Mouse (Mus musculus) embryonic facial prominence, embryonic 13.5 days (tissue): ENCODE data around the gene Serpinb1a. TPM values are rescaled to one million over a fixed set of nuclear protein-coding genes. Genes with fewer than 3 reads are reported as not detected.
"Not testable (repeated sequence)": the region's sequence is repeated elsewhere in the genome, so short reads cannot be mapped to it uniquely, and the experiment has no call there.

Experiments
- ATAC-seq: fragments of 200-750 bp; cut with Nextera tagmentation; 2 replicates; pipeline ENCODE4 v1.8.0; 2017; ENCODE audit warnings: low read depth; ENCODE audit not compliant: insufficient number of reproducible peaks, insufficient read depth, low FRiP score, low TSS enrichment
- H3K27ac ChIP-seq: fragments of 300-500 bp; sonication (generic); 2 replicates; pipeline ENCODE4 v1.5.1; 2015; ENCODE audit warnings: moderate library complexity, mild to moderate bottlenecking, inconsistent platforms
- H3K27me3 ChIP-seq: fragments of 300-500 bp; sonication (generic); 2 replicates; pipeline ENCODE4 v1.6.1; 2015; ENCODE audit warnings: mild to moderate bottlenecking, inconsistent platforms
- H3K36me3 ChIP-seq: fragments of 300-500 bp; sonication (generic); 2 replicates; pipeline ENCODE4 v1.6.1; 2015; ENCODE audit warnings: mild to moderate bottlenecking, inconsistent platforms
- H3K4me1 ChIP-seq: fragments of 300-500 bp; sonication (generic); 2 replicates; pipeline ENCODE4 v1.6.1; 2015; ENCODE audit warnings: inconsistent platforms
- H3K4me2 ChIP-seq: fragments of 300-500 bp; sonication (generic); 2 replicates; pipeline ENCODE4 v1.6.1; 2015; ENCODE audit warnings: moderate library complexity, mild to moderate bottlenecking, inconsistent platforms
- H3K4me3 ChIP-seq: fragments of 300-500 bp; sonication (generic); 2 replicates; pipeline ENCODE4 v1.5.1; 2015; ENCODE audit warnings: mild to moderate bottlenecking, inconsistent platforms
- H3K9ac ChIP-seq: fragments of 300-500 bp; sonication (generic); 2 replicates; pipeline ENCODE4 v1.6.1; 2015; ENCODE audit warnings: mild to moderate bottlenecking, inconsistent platforms
- H3K9me3 ChIP-seq: fragments of 300-500 bp; sonication (generic); 2 replicates; pipeline ENCODE4 v1.6.1; 2016; ENCODE audit warnings: inconsistent platforms
- WGBS: fragments of 180-500 bp; shearing (Covaris S2); methylation state at CpG from one replicate; pipeline ENCODE4 v1.1.7; 2015; ENCODE audit warnings: mixed read lengths; 5-methylcytosine and 5-hydroxymethylcytosine counted together
- polyA plus RNA-seq: library from polyadenylated mRNA; unstranded; fragments of >200 nt; fragmentation: Nextera tagmentation; extraction: Ambion mirVana; gene quantifications from 2 replicates; pipeline ENCODE4 v1.2.1, GENCODE M21; 2015

Serpinb1a gene
- polyA plus RNA-seq, 1 experiment from 2014 or later: 3.8 TPM

- not testable (repeated sequence) for H3K4me3 ChIP-seq, ATAC-seq, H3K4me1 ChIP-seq, H3K4me2 ChIP-seq, H3K27ac ChIP-seq, H3K9me3 ChIP-seq, H3K27me3 ChIP-seq, H3K36me3 ChIP-seq, H3K9ac ChIP-seq
- 64% methylated on average over 3 of the region's 3 CpGs for whole genome bisulfite sequencing
Measured at GRCm38 (mm10) chr13:32864529-32864928, 13.5 kb upstream of the Serpinb1a start.

- Histone ChIP-seq H3K36me3 (no peaks in the 10 kb centered on the region), H3K27ac (no peak overlapping the region), H3K4me3 (no peak overlapping the region), H3K4me2 (no peak overlapping the region), H3K9ac (no peak overlapping the region), H3K9me3 (no peaks in the 10 kb centered on the region), H3K27me3 (0 out of 2 replicates have a peak, but pooled peaks cover 4% of the 10 kb centered on the region), H3K4me1 (no peaks in the 10 kb centered on the region; the same call in 1 of the 2 replicates)
- no peak for ATAC-seq
Measured at GRCm38 (mm10) chr13:32863456-32863855, 12.5 kb upstream of the Serpinb1a start.

GRCm38 (mm10) chr13:32860821-32861220 is 9.8 kb upstream of the Serpinb1a start:
- Histone ChIP-seq H3K27me3 (0 out of 2 replicates have a peak, but pooled peaks cover 4% of the 10 kb centered on the region), H3K4me2 (no peak overlapping the region), H3K27ac (no peak overlapping the region), H3K36me3 (no peaks in the 10 kb centered on the region), H3K4me1 (no peaks in the 10 kb centered on the region; the same call in 1 of the 2 replicates), H3K9me3 (no peaks in the 10 kb centered on the region), H3K9ac (no peak overlapping the region), H3K4me3 (no peak overlapping the region)
- WGBS: 77% methylated on average over 3 of the region's 3 CpGs
- ATAC-seq: no peak

- Histone ChIP-seq H3K27ac (no peak overlapping the region), H3K36me3 (no peaks in the 10 kb centered on the region), H3K9me3 (no peaks in the 10 kb centered on the region), H3K4me2 (no peak overlapping the region), H3K9ac (no peak overlapping the region), H3K4me1 (peaks cover 6% of the 10 kb centered on the region), H3K27me3 (no peaks in the 10 kb centered on the region), H3K4me3 (no peak overlapping the region)
- 55% methylated on average over 2 of the region's 2 CpGs for WGBS
- ATAC-seq: no peak
Measured at GRCm38 (mm10) chr13:32853073-32853472, 2.1 kb upstream of the Serpinb1a start.

- H3K36me3 ChIP-seq: no peaks in the 10 kb centered on the region
- H3K4me1 ChIP-seq: peaks cover 6% of the 10 kb centered on the region
- H3K27me3 ChIP-seq: no peaks in the 10 kb centered on the region
- H3K4me3 ChIP-seq: no peak overlapping the region
- H3K4me2 ChIP-seq: no peak overlapping the region
- no peaks in the 10 kb centered on the region for H3K9me3 ChIP-seq
- no peak overlapping the region for H3K27ac ChIP-seq
- no peak for ATAC-seq
- H3K9ac ChIP-seq: no peak overlapping the region
- 88% methylated on average over 4 of the region's 4 CpGs for WGBS
Measured at GRCm38 (mm10) chr13:32852539-32852938, 1.6 kb upstream of the Serpinb1a start.

GRCm38 (mm10) chr13:32851967-32852366 is 982 bp upstream of the Serpinb1a start:
- Histone ChIP-seq H3K9me3 (no peaks in the 10 kb centered on the region), H3K4me1 (peaks cover 6% of the 10 kb centered on the region), H3K27ac (no peak overlapping the region), H3K4me2 (no peak overlapping the region), H3K9ac (no peak overlapping the region), H3K27me3 (no peaks in the 10 kb centered on the region), H3K4me3 (no peak overlapping the region), H3K36me3 (no peaks in the 10 kb centered on the region)
- 10% methylated on average over 7 of the region's 7 CpGs for WGBS
- ATAC-seq: no peak

GRCm38 (mm10) chr13:32850156-32850555 is 829 bp downstream of the Serpinb1a start:
- Histone ChIP-seq H3K27me3 (no peaks in the 10 kb centered on the region), H3K9ac (no peak overlapping the region), H3K4me3 (no peak overlapping the region), H3K4me2 (no peak overlapping the region), H3K36me3 (no peaks in the 10 kb centered on the region), H3K4me1 (peaks cover 6% of the 10 kb centered on the region), H3K27ac (no peak overlapping the region), H3K9me3 (no peaks in the 10 kb centered on the region)
- 82% methylated on average over 1 of the region's 1 CpGs for WGBS
- no peak for ATAC-seq

- Histone ChIP-seq H3K4me3 (no peak overlapping the region), H3K9ac (no peak overlapping the region), H3K27ac (no peak overlapping the region), H3K4me2 (no peak overlapping the region), H3K9me3 (no peaks in the 10 kb centered on the region), H3K4me1 (peaks cover 6% of the 10 kb centered on the region), H3K27me3 (no peaks in the 10 kb centered on the region), H3K36me3 (no peaks in the 10 kb centered on the region)
- no peak for ATAC-seq
Measured at GRCm38 (mm10) chr13:32849531-32850123, 1.4 kb downstream of the Serpinb1a start.

GRCm38 (mm10) chr13:32849092-32849491 is 1.9 kb downstream of the Serpinb1a start:
- H3K4me3 ChIP-seq: no peak overlapping the region
- no peak overlapping the region for H3K27ac ChIP-seq
- H3K4me1 ChIP-seq: peaks cover 6% of the 10 kb centered on the region
- no peak for ATAC-seq
- no peaks in the 10 kb centered on the region for H3K27me3 ChIP-seq
- H3K36me3 ChIP-seq: no peaks in the 10 kb centered on the region
- no peak overlapping the region for H3K9ac ChIP-seq
- WGBS: 72% methylated on average over 4 of the region's 4 CpGs
- no peaks in the 10 kb centered on the region for H3K9me3 ChIP-seq
- no peak overlapping the region for H3K4me2 ChIP-seq

- Histone ChIP-seq H3K27me3 (no peaks in the 10 kb centered on the region), H3K9me3 (no peaks in the 10 kb centered on the region), H3K4me3 (no peak overlapping the region), H3K27ac (no peak overlapping the region), H3K4me2 (no peak overlapping the region), H3K36me3 (no peaks in the 10 kb centered on the region), H3K4me1 (peaks cover 6% of the 10 kb centered on the region), H3K9ac (no peak overlapping the region)
- no peak for ATAC-seq
Measured at GRCm38 (mm10) chr13:32846221-32846620, 4.8 kb downstream of the Serpinb1a start.

- WGBS: 88% methylated on average over 3 of the region's 3 CpGs
- no peak for ATAC-seq
- H3K4me1 ChIP-seq: no peaks in the 10 kb centered on the region
- H3K4me3 ChIP-seq: no peak overlapping the region
- H3K27me3 ChIP-seq: no peaks in the 10 kb centered on the region
- no peak overlapping the region for H3K9ac ChIP-seq
- no peak overlapping the region for H3K4me2 ChIP-seq
- no peak overlapping the region for H3K27ac ChIP-seq
- H3K9me3 ChIP-seq: no peaks in the 10 kb centered on the region
- no peaks in the 10 kb centered on the region for H3K36me3 ChIP-seq
Measured at GRCm38 (mm10) chr13:32841349-32841748, 9.6 kb downstream of the Serpinb1a start.

GRCm38 (mm10) chr13:32839314-32839713 is 11.7 kb downstream of the Serpinb1a start:
- no peaks in the 10 kb centered on the region for H3K4me1 ChIP-seq
- no peaks in the 10 kb centered on the region for H3K36me3 ChIP-seq
- no peak for ATAC-seq
- H3K9ac ChIP-seq: no peak overlapping the region
- H3K4me3 ChIP-seq: no peak overlapping the region
- H3K27ac ChIP-seq: no peak overlapping the region
- H3K4me2 ChIP-seq: no peak overlapping the region
- H3K9me3 ChIP-seq: no peaks in the 10 kb centered on the region
- H3K27me3 ChIP-seq: no peaks in the 10 kb centered on the region
- WGBS: 47% methylated on average over 1 of the region's 1 CpGs
